Mouse (Mus musculus): ENCODE measurements at regions not wholly inside any gene's neighbourhood (a gene's known extent, or its start where the extent isn't known, plus 50 kb on each side); places are given as distances from the start of the nearest gene placed in this dataset.

DNA sequence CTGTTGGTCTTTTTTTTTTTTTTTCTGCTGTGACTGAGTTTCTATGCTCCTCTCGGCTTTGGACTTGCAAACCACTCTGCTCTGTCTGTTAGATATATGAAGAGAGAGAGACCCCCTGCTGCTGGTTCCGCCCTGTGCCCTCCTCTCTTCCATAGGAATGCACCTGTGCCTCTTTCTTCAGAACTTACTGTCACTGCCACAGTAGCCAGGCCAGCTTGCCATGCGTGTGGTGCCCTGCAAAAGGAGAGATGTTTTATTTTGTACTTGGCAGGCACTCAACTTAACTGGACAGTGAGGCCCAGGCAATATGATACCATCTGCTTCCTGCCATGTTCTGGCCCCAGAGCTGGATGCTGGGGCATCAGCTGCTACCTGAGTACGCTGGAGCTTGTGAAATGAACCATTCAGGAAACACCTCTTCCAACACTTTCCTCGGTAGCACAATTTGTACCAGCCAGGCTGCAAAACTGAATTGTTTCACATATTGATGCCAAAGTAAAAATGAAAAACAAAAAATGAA lies 392.8 kb downstream of the Ttll7 start:
- Histone ChIP-seq H3K4me1 (replicated peaks; ENCODE audit: low read depth, low read length) (no peaks in the 10 kb centered on the region; the same call in 1 of the 2 replicates), H3K36me3 (ENCODE audit: insufficient read depth, low read length) (no peaks in the 10 kb centered on the region), H3K9me3 (ENCODE audit: low read length) (no peaks in the 10 kb centered on the region), H3K27me3 (ENCODE audit: insufficient read depth, low read length) (no peaks in the 10 kb centered on the region), H3K4me3 (replicated peaks; ENCODE audit: low read length) (no peak overlapping the region)
- TF ChIP-seq POU5F1 (IDR thresholded peaks at IDR 0.05; ENCODE audit: borderline replicate concordance, low read length) (no peak), NANOG (IDR thresholded peaks at IDR 0.05; ENCODE audit: borderline replicate concordance, low read length) (no peak), CTCF (conservative IDR thresholded peaks at IDR 0.05; ENCODE audit: low read length) (no peak)

- Histone ChIP-seq H3K9me3 (ENCODE audit: low read length) (no peaks in the 10 kb centered on the region), H3K4me1 (replicated peaks; ENCODE audit: low read depth, low read length) (no peaks in the 10 kb centered on the region; the same call in 1 of the 2 replicates), H3K27me3 (ENCODE audit: insufficient read depth, low read length) (no peaks in the 10 kb centered on the region), H3K4me3 (replicated peaks; ENCODE audit: low read length) (no peak overlapping the region), H3K36me3 (ENCODE audit: insufficient read depth, low read length) (no peaks in the 10 kb centered on the region)
- no peak for TF ChIP-seq POU5F1 (IDR thresholded peaks at IDR 0.05; ENCODE audit: borderline replicate concordance, low read length)
- no peak for TF ChIP-seq CTCF (conservative IDR thresholded peaks at IDR 0.05; ENCODE audit: low read length)
- TF ChIP-seq NANOG (IDR thresholded peaks at IDR 0.05; ENCODE audit: borderline replicate concordance, low read length) = no peak
These were observed 394.0 kb downstream of the Ttll7 start for GRCm38 (mm10) chr3:147246141-147246540.

DNA sequence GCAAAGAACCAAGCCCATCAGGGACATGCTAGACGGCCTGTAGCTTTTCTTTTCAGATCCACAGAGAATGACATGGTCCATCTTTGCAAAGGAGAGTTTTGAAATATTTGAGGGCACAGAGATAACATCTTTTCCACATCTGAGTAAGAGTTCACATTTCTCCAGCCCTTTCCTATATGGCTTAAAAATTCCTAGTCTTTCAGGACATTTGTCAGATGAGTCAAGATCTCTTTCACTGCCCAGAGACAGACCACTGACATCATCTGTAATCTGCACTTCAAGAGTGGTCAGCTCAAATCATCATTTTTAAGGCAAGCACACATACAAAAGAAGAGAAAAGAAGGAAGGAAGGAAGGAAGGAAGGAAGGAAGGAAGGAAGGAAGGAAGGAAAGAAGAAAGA lies 397.3 kb downstream of the Ttll7 start:
- Histone ChIP-seq H3K27me3 (ENCODE audit: insufficient read depth, low read length) (no peaks in the 10 kb centered on the region), H3K9me3 (ENCODE audit: low read length) (no peaks in the 10 kb centered on the region), H3K4me1 (replicated peaks; ENCODE audit: low read depth, low read length) (peaks cover 13% of the 10 kb centered on the region), H3K36me3 (ENCODE audit: insufficient read depth, low read length) (no peaks in the 10 kb centered on the region), H3K4me3 (replicated peaks; ENCODE audit: low read length) (no peak overlapping the region)
- TF ChIP-seq POU5F1 (IDR thresholded peaks at IDR 0.05; ENCODE audit: borderline replicate concordance, low read length) = no peak
- TF ChIP-seq NANOG (IDR thresholded peaks at IDR 0.05; ENCODE audit: borderline replicate concordance, low read length) = no peak
- TF ChIP-seq CTCF (conservative IDR thresholded peaks at IDR 0.05; ENCODE audit: low read length) = no peak

DNA sequence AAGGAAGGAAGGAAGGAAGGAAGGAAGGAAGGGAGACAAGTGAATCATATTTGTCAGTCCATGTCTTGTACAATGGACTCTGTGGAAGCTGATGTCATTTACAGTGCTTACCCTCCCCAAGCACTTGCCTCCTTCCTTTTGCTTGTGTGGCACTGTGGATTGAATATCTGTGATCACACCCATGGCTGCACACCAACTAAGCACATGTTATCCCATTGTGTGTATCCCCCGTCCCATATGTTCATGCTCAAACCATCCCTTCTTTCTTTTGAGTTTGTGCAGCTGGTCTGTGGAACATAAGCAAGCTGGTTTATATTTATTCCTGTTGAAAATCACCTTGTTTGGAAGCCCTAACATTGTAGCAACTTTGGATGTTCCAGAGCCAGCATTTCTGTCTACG lies 397.7 kb downstream of the Ttll7 start:
- H3K4me1 ChIP-seq (replicated peaks; ENCODE audit: low read depth, low read length) = peaks cover 13% of the 10 kb centered on the region
- no peak for TF ChIP-seq NANOG (IDR thresholded peaks at IDR 0.05; ENCODE audit: borderline replicate concordance, low read length)
- TF ChIP-seq POU5F1 (IDR thresholded peaks at IDR 0.05; ENCODE audit: borderline replicate concordance, low read length) = no peak
- no peak for TF ChIP-seq CTCF (conservative IDR thresholded peaks at IDR 0.05; ENCODE audit: low read length)

DNA sequence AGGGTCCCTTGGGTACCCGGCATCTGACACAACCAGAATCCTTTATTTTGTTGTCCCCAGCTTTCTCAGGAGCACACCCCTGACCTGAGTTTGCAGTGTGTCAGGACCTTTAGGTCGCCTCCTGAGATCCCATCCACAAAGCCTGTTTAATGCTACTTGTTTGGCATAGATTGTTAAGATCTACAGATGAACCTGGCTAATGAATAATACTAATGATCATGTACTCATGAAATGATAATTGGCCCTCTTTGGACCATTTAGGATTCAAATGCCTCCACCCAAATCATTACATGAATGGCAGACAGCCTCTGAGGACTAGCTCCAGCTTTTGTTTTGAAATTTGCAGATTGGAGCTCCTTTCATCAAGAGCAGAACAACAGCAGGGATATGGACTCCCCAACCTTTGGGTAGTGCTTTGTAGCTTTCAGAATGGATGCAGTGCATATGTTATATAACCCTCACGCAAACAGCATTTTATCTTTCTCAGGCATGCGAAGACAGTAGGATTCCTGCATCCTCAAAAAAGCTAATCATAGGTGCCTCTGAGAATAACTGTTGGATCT lies 400.1 kb downstream of the Ttll7 start:
- no peak for TF ChIP-seq NANOG (IDR thresholded peaks at IDR 0.05; ENCODE audit: borderline replicate concordance, low read length)
- no peak for TF ChIP-seq CTCF (conservative IDR thresholded peaks at IDR 0.05; ENCODE audit: low read length)
- TF ChIP-seq POU5F1 (IDR thresholded peaks at IDR 0.05; ENCODE audit: borderline replicate concordance, low read length) = no peak
- H3K36me3 ChIP-seq (ENCODE audit: insufficient read depth, low read length) = no peaks in the 10 kb centered on the region
- H3K27me3 ChIP-seq (ENCODE audit: insufficient read depth, low read length) = no peaks in the 10 kb centered on the region
- no peaks in the 10 kb centered on the region for H3K9me3 ChIP-seq (ENCODE audit: low read length)
- H3K4me1 ChIP-seq (replicated peaks; ENCODE audit: low read depth, low read length) = peaks cover 13% of the 10 kb centered on the region
- H3K4me3 ChIP-seq (replicated peaks; ENCODE audit: low read length) = no peak overlapping the region

More for the DNA sequence above, 397.7 kb downstream of the Ttll7 start:
- Histone ChIP-seq H3K36me3 (ENCODE audit: insufficient read depth, low read length) (no peaks in the 10 kb centered on the region), H3K9me3 (ENCODE audit: low read length) (no peaks in the 10 kb centered on the region), H3K27me3 (ENCODE audit: insufficient read depth, low read length) (no peaks in the 10 kb centered on the region), H3K4me3 (replicated peaks; ENCODE audit: low read length) (no peak overlapping the region)

DNA sequence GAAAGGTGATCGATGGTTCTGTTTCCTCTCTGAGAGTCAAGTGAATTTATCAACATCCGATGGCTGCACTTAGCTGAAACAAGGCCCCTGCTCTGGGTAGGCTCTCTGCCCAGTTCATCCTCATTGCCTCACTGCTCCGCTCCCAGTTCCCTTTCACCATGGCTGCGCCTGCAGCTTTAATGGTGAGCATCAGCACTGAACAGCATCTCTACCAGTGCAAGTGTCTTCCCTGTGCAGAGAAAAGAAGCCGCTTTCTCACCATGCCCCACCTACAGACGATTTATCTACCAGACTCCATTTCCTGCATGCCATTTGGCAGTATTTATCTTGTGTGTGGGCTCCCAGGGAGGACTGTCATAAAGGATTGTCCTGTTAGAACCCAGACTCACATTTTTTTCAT lies 400.6 kb downstream of the Ttll7 start:
- Histone ChIP-seq H3K36me3 (ENCODE audit: insufficient read depth, low read length) (no peaks in the 10 kb centered on the region), H3K9me3 (ENCODE audit: low read length) (no peaks in the 10 kb centered on the region), H3K4me3 (replicated peaks; ENCODE audit: low read length) (no peak overlapping the region), H3K4me1 (replicated peaks; ENCODE audit: low read depth, low read length) (peaks cover 13% of the 10 kb centered on the region), H3K27me3 (ENCODE audit: insufficient read depth, low read length) (no peaks in the 10 kb centered on the region)
- TF ChIP-seq CTCF (conservative IDR thresholded peaks at IDR 0.05; ENCODE audit: low read length) (no peak), NANOG (IDR thresholded peaks at IDR 0.05; ENCODE audit: borderline replicate concordance, low read length) (no peak), POU5F1 (IDR thresholded peaks at IDR 0.05; ENCODE audit: borderline replicate concordance, low read length) (no peak)

DNA sequence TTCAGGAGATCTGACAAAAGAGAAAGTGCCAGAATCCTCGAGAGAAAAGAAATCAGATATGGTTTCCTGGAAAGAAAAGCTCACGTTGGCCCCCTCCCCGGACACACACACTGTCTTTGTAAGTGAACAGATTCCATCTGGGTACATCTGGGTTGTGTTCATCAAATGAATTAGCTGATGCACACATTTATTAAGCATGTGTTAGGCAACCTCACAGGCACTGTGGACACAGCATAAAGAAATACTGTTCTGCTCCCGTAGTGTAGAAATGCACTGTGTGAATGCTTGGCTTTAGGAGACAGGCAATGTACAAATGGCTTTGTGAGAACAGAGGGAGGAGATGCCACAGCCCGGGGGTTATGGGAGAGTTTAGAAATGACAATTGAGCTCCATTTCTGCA lies 402.3 kb downstream of the Ttll7 start:
- H3K27me3 ChIP-seq (ENCODE audit: insufficient read depth, low read length) = no peaks in the 10 kb centered on the region
- H3K36me3 ChIP-seq (ENCODE audit: insufficient read depth, low read length) = no peaks in the 10 kb centered on the region
- no peak overlapping the region for H3K4me3 ChIP-seq (replicated peaks; ENCODE audit: low read length)
- no peaks in the 10 kb centered on the region for H3K9me3 ChIP-seq (ENCODE audit: low read length)
- H3K4me1 ChIP-seq (replicated peaks; ENCODE audit: low read depth, low read length) = peaks cover 13% of the 10 kb centered on the region
- TF ChIP-seq CTCF (conservative IDR thresholded peaks at IDR 0.05; ENCODE audit: low read length) (no peak), NANOG (IDR thresholded peaks at IDR 0.05; ENCODE audit: borderline replicate concordance, low read length) (no peak), POU5F1 (IDR thresholded peaks at IDR 0.05; ENCODE audit: borderline replicate concordance, low read length) (no peak)

DNA sequence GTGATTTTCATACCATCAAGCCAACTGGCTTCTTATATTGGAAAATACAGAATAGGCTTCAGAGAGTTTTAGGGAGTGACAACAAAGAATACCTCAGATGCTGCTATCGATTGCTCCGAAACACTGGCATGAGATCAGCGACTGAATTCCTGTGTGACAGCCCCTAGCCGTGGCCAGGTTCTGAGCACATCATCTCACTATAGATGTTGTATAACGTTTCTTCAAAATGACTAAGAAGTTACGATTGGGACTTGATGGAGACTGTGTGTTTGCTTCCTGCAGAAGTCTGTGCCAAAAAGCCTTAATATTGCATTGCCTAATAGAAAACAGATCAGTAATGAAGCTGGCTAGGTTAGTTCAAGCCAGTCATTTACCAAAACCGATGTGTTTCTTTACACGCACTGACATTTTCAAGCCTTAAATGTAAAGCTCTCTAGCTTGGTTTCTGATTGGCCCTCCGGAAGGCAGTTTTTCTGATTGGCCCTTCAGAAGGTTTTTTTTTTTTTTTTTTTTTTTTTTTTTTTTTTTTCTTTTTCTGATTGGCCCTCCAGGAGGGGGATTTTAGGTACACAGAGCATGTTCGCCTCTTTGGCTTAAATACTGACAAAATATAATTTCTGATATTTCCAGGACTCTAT lies 408.9 kb downstream of the Ttll7 start:
- no peak for TF ChIP-seq NANOG (IDR thresholded peaks at IDR 0.05; ENCODE audit: borderline replicate concordance, low read length)
- no peak for TF ChIP-seq CTCF (conservative IDR thresholded peaks at IDR 0.05; ENCODE audit: low read length)
- TF ChIP-seq POU5F1 (IDR thresholded peaks at IDR 0.05; ENCODE audit: borderline replicate concordance, low read length) = no peak
- H3K36me3 ChIP-seq (ENCODE audit: insufficient read depth, low read length) = no peaks in the 10 kb centered on the region
- no peaks in the 10 kb centered on the region for H3K27me3 ChIP-seq (ENCODE audit: insufficient read depth, low read length)
- H3K9me3 ChIP-seq (ENCODE audit: low read length) = no peaks in the 10 kb centered on the region
- H3K4me3 ChIP-seq (replicated peaks; ENCODE audit: low read length) = no peak overlapping the region
- H3K4me1 ChIP-seq (replicated peaks; ENCODE audit: low read depth, low read length) = no peaks in the 10 kb centered on the region
